Mouse (Mus musculus) kidney, postnatal 0 days (tissue): ENCODE measurements at regions not wholly inside any gene's neighbourhood (a gene's known extent, or its start where the extent isn't known, plus 50 kb on each side); places are given as distances from the start of the nearest gene placed in this dataset.

ENCODE experiments used
- ATAC-seq: fragments of 200-750 bp; cut with Nextera tagmentation; replicated peaks from 2 replicates; pipeline ENCODE4 v1.8.0; 2017; ENCODE audit warnings: low read depth, moderate number of reproducible peaks, moderate TSS enrichment, moderate library complexity; ENCODE audit not compliant: low FRiP score
- DNase-seq: peaks from one replicate; pipeline ENCODE4 v3.0.0-alpha.2; 2016; ENCODE audit warnings: low spot score
- H3K27ac ChIP-seq: fragments of 300-500 bp; sonication (generic); 2 replicates; pipeline ENCODE4 v1.5.1; 2014; ENCODE audit warnings: mild to moderate bottlenecking
- H3K27me3 ChIP-seq: fragments of 300-500 bp; sonication (generic); 2 replicates; pipeline ENCODE4 v1.6.1; 2014; ENCODE audit warnings: low read length, mixed read lengths; ENCODE audit not compliant: insufficient read depth
- H3K36me3 ChIP-seq: fragments of 300-500 bp; sonication (generic); 2 replicates; pipeline ENCODE4 v1.6.1; 2014; ENCODE audit warnings: low read length, mixed read lengths; ENCODE audit not compliant: insufficient read depth
- H3K4me1 ChIP-seq: fragments of 300-500 bp; sonication (generic); replicated peaks from 2 replicates; pipeline ENCODE4 v1.6.1; 2014; ENCODE audit warnings: antibody characterized with exemption, low read length, mixed read lengths; ENCODE audit not compliant: insufficient read depth
- H3K4me2 ChIP-seq: fragments of 300-500 bp; sonication (generic); 2 replicates; pipeline ENCODE4 v1.6.1; 2014; ENCODE audit warnings: mild to moderate bottlenecking, low read length, moderate library complexity, mixed read lengths
- H3K4me3 ChIP-seq: fragments of 300-500 bp; sonication (generic); replicated peaks from 2 replicates; pipeline ENCODE4 v1.5.1; 2014; ENCODE audit warnings: low read depth, low read length
- H3K9ac ChIP-seq: fragments of 300-500 bp; sonication (generic); 2 replicates; pipeline ENCODE4 v1.6.1; 2014; ENCODE audit warnings: low read depth, low read length
- H3K9me3 ChIP-seq: fragments of 300-500 bp; sonication (generic); replicated peaks from 2 replicates; pipeline ENCODE4 v1.6.1; 2016; ENCODE audit warnings: low read length, inconsistent platforms, mixed read lengths
- CTCF ChIP-seq: IDR thresholded peaks from 2 replicates; pipeline ENCODE4 v1.5.1; 2016; ENCODE audit warnings: antibody characterized with exemption, low read depth, mild to moderate bottlenecking, moderate library complexity
- WGBS: fragments of 180-500 bp; shearing (Covaris S2); extraction: QIAGEN DNeasy Blood & Tissue Kit; methylation state at CpG from one replicate; pipeline ENCODE4 v1.1.7; 2014; 5-methylcytosine and 5-hydroxymethylcytosine counted together

DNA sequence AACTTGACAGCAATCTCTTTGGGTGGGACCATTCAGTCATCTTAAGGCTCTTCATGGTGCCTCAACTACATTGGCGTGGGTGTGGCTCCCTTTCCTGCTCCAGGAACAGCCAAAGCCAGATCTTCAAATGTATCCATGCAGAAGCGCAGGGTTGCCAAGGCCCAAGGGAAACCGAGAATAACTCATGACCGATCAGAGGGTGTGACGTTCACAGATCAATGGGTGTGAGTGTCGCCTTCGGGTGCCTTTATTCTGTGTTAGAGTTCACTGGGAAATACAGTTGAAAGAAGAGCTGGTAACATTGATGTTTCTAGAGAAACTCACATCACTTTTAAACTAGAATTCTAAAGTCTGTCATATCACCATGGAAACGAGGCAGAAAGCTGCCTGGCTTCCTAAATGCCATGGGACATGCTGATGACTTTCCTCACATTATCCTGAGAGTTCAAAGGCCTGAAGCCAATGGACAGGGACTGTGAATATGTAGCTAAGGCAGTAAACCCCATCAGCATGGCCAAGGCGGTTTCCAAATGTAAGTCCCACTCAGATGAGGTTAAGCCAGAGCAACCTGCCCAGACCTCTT, 80.7 kb upstream of the Syndig1 start:
- H3K36me3 ChIP-seq = no peaks in the 10 kb centered on the region
- 82% methylated on average over 9 of the region's 9 CpGs for WGBS
- H3K9me3 ChIP-seq = no peaks in the 10 kb centered on the region
- TF ChIP-seq CTCF = no peak
- no peak for ATAC-seq
- no peak overlapping the region for H3K4me3 ChIP-seq
- H3K27ac ChIP-seq = no peak overlapping the region
- H3K9ac ChIP-seq = no peak overlapping the region
- H3K4me1 ChIP-seq = no peaks in the 10 kb centered on the region
- no peak for DNase-seq
- no peak overlapping the region for H3K4me2 ChIP-seq
- H3K27me3 ChIP-seq = no peaks in the 10 kb centered on the region

DNA sequence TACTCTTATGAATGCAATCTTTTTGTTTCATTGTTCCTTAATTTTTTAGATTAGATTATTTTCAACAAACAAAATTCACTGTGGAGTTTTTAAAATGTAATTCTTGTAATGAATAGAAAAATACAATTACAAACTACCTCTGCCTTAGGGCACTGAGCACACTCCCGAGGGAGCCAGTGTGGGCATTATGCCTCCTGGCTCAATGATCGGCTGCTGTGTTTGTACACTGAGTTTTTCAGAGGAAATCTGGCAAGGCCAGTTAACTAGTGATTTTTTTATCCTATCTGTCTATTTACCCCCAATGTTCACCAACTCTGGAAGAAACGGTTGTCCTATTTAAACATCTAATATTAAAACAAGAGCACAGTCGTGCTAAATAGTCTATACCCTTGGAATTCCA, 69.9 kb upstream of the Syndig1 start:
- H3K4me1 ChIP-seq = no peaks in the 10 kb centered on the region
- no peaks in the 10 kb centered on the region for H3K27me3 ChIP-seq
- no peak for ATAC-seq
- H3K27ac ChIP-seq = no peak overlapping the region
- no peak for TF ChIP-seq CTCF
- no peak overlapping the region for H3K4me3 ChIP-seq
- WGBS = 76% methylated on average over 4 of the region's 4 CpGs
- no peak overlapping the region for H3K9ac ChIP-seq
- no peak for DNase-seq
- H3K9me3 ChIP-seq = no peaks in the 10 kb centered on the region
- no peak overlapping the region for H3K4me2 ChIP-seq
- no peaks in the 10 kb centered on the region for H3K36me3 ChIP-seq

DNA sequence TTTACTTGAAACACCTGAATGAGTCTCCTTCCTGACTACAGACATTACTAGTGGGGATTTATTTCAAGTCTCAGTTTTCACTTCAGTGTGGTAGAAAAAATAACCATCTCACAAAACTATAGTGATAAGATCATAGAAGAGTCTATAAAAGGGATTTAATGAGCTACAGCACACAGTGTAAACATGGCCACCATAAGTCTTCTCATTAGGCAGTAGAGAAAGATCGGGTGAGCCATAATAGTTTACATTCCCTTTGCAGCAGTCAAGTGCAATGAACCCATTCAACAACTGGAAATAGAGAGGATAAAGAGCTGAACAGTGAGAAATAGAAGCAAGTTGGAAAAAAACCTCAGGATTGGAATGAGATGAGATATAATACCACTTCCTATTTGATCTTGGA, 65.1 kb upstream of the Syndig1 start:
- H3K4me1 ChIP-seq = no peaks in the 10 kb centered on the region
- H3K27me3 ChIP-seq = no peaks in the 10 kb centered on the region
- H3K36me3 ChIP-seq = no peaks in the 10 kb centered on the region
- ATAC-seq (no peak), DNase-seq (no peak)
- H3K4me3 ChIP-seq = no peak overlapping the region
- H3K9me3 ChIP-seq = no peaks in the 10 kb centered on the region
- WGBS = 19% methylated on average over 1 of the region's 1 CpGs
- TF ChIP-seq CTCF = no peak
- no peak overlapping the region for H3K27ac ChIP-seq
- H3K4me2 ChIP-seq = no peak overlapping the region
- H3K9ac ChIP-seq = no peak overlapping the region

DNA sequence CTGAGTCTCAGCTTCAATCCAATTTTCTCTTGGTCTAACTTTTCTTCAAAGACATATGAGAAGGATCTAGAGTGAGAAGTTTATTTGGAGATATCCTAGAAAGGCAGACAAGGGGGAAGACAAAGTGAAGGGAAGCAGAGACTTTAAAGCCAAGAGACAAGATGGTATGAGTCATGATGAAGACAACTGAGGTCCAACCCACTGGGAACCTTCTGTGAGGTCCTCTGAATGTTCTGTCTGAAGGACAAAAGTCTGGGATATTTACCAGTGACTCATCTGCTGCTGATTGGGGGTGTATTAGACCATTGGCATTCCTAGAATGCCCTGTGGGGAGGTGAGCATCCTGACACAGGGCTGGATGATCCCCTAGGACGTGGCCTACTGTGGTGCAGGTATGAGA, 61.0 kb upstream of the Syndig1 start:
- no peak overlapping the region for H3K9ac ChIP-seq
- no peak for TF ChIP-seq CTCF
- H3K4me3 ChIP-seq = no peak overlapping the region
- H3K9me3 ChIP-seq = no peaks in the 10 kb centered on the region
- H3K4me1 ChIP-seq = no peaks in the 10 kb centered on the region
- H3K36me3 ChIP-seq = no peaks in the 10 kb centered on the region
- WGBS = 78% methylated on average over 1 of the region's 1 CpGs
- H3K27ac ChIP-seq = no peak overlapping the region
- H3K27me3 ChIP-seq = no peaks in the 10 kb centered on the region
- H3K4me2 ChIP-seq = no peak overlapping the region
- no peak for ATAC-seq
- DNase-seq = no peak

DNA sequence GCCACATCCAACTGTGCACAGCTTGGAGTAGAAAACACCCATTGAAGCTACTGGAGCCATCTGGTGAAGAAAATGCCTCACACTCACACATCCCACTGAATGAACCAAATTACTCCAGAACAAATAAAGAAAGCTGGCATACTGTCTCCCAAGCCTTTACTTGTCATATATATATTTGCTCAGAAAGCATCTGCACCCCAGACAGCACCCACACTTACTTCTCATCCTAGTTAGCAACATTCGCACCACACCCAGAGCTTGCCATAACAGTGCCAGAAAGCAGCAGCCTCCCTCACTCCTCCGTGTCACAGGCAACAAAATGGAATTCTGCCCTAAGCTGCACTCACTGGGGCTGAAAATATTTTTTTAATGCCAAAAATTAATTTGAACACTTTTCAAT, 60.5 kb upstream of the Syndig1 start:
- 75% methylated on average over 2 of the region's 2 CpGs for WGBS
- no peak overlapping the region for H3K9ac ChIP-seq
- ATAC-seq = no peak
- H3K4me3 ChIP-seq = no peak overlapping the region
- H3K27me3 ChIP-seq = no peaks in the 10 kb centered on the region
- H3K4me2 ChIP-seq = no peak overlapping the region
- H3K9me3 ChIP-seq = no peaks in the 10 kb centered on the region
- no peak for TF ChIP-seq CTCF
- DNase-seq = no peak
- H3K4me1 ChIP-seq = no peaks in the 10 kb centered on the region
- no peaks in the 10 kb centered on the region for H3K36me3 ChIP-seq
- no peak overlapping the region for H3K27ac ChIP-seq

DNA sequence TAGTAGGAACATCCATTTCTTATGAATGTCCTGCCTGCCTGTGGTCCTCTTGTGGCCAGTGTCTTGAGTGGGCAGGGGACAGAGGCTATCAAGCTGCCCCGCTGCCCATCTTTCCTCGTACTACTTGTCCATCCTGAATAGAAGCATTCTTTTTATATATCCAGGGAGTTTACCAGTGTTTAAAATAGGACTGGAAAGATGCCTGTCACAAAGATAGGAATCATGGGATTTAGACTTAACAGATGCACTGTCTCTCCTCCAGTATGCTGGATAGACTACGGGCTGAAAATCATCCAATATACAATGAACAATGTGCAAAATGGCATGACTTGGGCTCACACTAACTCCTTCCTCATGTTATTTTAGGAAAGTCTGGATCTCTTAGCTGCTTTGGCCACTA, 51.7 kb upstream of the Syndig1 start:
- ATAC-seq (no peak), DNase-seq (no peak)
- H3K27me3 ChIP-seq = no peaks in the 10 kb centered on the region
- H3K36me3 ChIP-seq = no peaks in the 10 kb centered on the region
- no peak overlapping the region for H3K4me3 ChIP-seq
- no peak overlapping the region for H3K9ac ChIP-seq
- 85% methylated on average over 3 of the region's 3 CpGs for WGBS
- H3K27ac ChIP-seq = no peak overlapping the region
- no peaks in the 10 kb centered on the region for H3K9me3 ChIP-seq
- no peak for TF ChIP-seq CTCF
- no peak overlapping the region for H3K4me2 ChIP-seq
- H3K4me1 ChIP-seq = no peaks in the 10 kb centered on the region
